Mouse (Mus musculus) cerebellum, adult 18-20 months (tissue): ENCODE data around the gene Nmd3.
A peak's percentile ranks its signal among the peaks of the same experiment; 100 is the strongest.

Source experiments
- DNase-seq, 2 experiments: peaks; one replicate each; pipeline ENCODE4 v3.0.0; 2021

Gene Nmd3

DNA sequence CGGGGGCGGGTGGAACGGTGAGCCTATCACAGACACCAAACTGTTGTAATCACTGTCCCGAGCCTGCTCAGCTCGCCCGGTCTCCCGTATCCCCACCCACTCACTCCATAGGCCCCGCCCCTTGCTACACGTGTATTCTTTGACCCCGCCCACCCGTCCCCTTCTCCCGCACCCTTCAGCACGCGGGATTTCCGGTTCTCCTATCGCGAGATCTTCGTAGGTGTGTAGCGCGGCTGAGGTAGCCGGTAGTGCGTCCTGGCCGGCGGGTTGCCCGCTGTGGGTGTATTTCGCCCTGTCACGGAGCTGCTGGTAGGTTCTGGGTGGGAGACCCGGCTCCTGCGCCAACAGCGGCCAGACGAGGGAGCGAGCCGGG, at the start of gene Nmd3:
Nmd3 (plus strand) TSS at position 172 of the 373 bp plus-strand sequence.
- DNase-seq = peak; percentile 87 to 90

DNA sequence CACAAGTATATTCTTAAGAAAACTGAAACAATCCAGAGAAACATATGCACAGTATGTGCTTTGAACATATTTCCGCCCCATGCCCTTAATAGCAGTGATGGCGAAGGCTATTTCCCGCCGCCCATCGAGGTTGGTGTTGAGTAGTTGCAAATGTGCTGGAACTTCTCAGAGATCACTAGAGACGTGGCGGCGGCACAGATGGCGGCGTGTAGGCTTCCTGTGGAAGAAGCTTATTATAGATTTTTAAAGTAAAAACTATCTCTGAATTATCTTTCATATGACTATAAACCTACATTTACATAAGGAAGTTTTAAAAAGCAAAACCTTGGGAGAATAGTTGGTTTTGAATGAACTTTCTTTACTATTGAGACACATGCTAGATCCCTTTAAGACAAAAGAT, 48.4 kb upstream of the Nmd3 start:
- DNase-seq = no peak

DNA sequence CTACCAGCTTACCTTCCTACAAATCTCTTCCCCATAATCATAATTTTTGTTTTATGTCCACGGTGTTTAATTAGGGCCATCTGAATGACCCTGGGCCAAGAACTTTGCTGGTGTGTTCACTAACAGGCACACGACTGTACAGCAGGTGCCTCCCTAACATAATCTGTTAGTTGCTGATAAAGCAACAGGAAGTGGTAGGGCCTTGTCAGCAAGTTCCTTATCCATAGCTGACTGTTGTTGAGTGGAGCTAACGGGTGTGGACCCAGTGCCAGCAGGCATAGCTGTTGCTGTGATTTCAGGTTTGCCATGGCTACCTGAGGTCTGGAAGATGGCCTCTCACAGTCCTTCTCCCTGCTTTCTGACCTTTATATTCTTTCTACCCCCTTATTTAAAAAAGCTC, 47.6 kb upstream of the Nmd3 start:
- DNase-seq = no peak

DNA sequence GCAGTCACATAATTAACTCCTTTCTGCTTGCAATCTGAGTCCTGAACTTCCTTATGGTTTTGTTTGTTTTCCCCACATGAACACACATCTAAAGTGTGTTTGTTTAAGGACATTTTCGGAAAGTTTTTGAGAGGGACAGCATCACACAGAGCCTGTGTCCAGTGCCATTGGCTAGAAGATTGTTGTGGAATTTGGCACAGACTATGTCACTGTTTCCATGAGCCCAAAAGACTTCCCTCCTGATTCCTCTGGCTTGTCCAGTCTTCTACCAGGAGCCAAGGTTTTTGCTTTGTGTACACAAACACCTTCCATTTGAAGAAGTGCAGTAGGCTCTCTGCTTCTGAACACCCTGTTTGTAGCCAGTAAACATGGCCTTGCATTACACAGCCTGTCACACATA, 32.0 kb upstream of the Nmd3 start:
- DNase-seq = no peak

DNA sequence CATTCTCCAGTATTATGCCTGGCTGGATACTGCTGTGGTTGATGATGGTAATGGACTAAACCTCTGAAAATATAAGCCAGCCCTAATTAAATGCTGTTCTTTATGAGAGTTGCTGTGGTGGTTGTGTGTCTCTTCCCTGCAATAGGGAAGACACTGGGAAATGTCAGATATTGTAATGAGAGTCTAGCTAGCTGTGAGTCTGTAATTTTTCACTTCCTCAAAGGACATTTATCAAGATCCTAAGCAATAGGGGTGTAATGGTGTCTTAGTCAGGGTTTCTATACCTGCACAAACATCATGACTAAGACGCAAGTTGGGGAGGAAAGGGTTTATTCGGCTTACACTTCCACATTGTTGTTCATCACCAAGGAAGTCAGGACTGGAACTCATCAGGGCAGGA, 30.8 kb upstream of the Nmd3 start:
- DNase-seq = no peak

- DNase-seq = no peak
Observed at GRCm38 (mm10) chr3:69699851-69700500, 21.8 kb upstream of the Nmd3 start.

DNA sequence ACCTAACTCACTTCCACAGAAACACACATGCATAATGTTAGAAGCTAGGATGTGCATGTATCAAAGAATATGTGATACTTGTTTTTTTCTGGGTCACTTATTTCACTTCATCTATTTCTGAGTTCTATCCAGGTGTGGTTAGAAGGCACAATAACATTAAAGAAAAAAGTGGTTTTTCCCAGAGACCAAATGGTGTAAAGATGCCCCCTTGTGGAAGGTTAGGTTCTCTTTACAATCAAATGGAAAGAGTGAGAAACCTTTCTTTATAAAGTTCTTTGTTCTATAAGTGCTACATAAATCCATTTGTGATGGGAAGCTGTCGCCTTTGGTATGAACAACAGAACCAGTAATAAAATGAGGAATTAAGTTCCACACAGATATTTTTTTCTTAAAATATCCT, 19.9 kb upstream of the Nmd3 start:
- no peak for DNase-seq

- no peak for DNase-seq
Observed at GRCm38 (mm10) chr3:69702421-69702820, 19.4 kb upstream of the Nmd3 start.

- DNase-seq = no peak
Observed at GRCm38 (mm10) chr3:69709043-69709929, 12.5 kb upstream of the Nmd3 start.

GRCm38 (mm10) chr3:69711907-69712600, 9.7 kb upstream of the Nmd3 start:
- DNase-seq = no peak

- no peak for DNase-seq
Observed at GRCm38 (mm10) chr3:69717476-69717875, 4.3 kb upstream of the Nmd3 start.

DNA sequence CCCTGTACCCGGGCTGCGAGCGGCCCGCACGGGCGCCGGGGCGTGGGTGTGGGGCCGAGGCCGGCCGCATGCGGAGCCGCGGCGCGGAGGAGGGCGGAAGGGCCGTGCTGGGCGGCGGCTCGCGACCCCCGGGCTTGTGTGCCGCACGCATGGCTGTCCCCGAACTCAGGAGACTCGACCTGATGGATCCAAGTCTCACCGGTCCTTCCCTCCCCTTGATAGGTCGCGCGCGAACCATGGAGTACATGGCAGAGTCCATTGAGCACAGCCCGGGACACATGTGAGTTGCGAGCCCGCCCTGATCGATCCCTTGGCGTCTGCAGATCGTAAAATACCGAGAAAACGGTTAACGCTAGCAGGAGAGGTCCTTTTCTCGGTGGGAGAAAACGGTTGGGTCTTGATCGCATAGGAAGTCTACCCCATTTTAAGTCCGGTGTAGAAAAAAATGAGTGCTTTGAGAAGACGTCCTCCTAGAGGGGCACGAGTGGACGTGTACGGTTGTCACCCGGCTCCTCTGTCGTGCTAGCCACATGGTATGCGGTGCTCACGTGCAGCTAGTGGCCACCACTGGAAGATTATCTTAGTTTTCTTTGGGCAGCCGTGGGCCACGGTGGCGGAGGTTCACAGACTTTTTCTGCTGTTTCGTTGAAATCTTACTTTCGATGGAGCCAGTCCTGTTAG, 542 bp downstream of the Nmd3 start:
- DNase-seq = peak; percentile 39 to 41

- DNase-seq = no peak
Observed at GRCm38 (mm10) chr3:69723161-69723560, 1.4 kb downstream of the Nmd3 start.

DNA sequence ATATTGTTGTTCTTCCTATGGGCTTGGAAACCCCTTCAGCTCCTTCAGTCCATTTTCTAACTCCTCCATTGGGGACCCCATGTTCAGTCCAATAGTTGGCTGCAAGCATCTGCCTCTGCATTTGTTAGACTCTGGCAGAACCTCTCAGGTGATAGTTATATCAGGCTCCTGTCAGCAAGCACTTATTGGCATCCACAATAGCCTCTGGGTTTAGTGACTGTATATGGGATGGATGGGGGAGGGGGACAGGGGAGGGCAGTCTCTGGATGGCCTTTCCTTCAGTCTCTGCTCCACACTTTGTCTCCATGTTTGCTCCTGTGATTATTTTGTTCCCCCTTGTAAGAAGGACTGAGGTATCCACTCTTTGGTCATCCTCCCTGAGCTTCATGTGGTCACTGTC, 9.1 kb downstream of the Nmd3 start:
- DNase-seq = no peak

GRCm38 (mm10) chr3:69733939-69734338, 12.2 kb downstream of the Nmd3 start:
- no peak for DNase-seq

DNA sequence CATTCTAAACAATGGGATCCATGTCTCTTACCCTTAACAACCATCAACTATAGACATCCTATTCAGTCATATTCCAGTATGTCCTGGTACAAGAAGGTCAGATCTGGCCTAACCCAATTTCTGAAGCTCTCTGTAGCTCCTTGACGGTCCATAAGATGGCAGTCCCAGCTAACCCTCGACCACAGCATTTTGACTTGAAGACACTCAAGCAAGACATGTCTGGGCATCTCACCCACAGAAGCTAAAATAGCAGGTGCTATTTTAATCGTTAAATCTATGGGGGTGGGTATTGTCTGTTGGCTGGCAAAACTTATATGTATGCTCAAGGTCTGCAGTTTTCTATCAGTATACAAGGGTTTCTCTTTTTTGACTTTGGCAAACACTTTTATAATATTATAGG, 33.4 kb downstream of the Nmd3 start:
- DNase-seq = peak in 1 of 2 experiments; percentile 21

DNA sequence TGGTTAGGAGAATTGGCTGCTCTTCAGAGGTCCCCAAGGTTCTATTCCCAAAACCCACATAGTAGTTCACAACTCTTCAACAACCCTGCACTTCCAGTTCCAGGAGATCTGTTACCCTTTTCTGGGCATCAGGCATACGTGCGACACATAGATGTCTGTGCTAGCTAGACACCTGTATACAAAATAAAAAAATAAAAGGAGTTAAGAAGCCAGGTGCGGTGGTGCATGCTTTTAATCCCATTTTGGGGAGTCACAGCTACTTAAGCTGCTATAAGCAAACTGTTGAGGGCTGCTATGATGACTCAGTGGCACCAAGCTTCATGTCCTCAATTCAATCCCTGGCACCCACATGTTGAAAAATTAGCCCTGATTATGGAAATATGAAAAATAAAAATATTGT, 34.2 kb downstream of the Nmd3 start:
- DNase-seq = no peak

- DNase-seq = peak; percentile 82 to 84
Observed at GRCm38 (mm10) chr3:69756499-69756898, 34.7 kb downstream of the Nmd3 start.

GRCm38 (mm10) chr3:69757456-69757855, 35.7 kb downstream of the Nmd3 start:
- DNase-seq = peak; percentile 20 to 34

- DNase-seq = peak; percentile 39 to 49
Observed at GRCm38 (mm10) chr3:69760081-69760480, 38.3 kb downstream of the Nmd3 start.

DNA sequence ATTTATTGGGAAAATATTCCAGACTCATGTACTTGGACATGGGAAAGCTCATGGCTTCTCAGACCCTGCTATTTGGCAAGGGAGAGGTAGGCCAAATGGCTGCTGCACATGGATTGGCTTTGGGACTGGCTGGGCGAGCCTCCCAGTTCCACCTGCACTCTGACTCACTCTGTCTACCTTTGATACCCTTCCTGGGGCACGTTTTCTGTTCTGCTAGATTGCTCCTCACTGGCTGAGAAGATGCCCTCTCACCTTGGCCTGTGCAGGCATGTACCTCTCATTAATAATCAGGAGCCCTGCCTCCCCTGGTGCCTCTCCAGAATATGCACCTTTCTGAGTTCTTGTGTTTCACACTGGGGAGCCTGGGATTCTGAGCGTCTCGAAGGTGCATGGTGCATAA, 39.4 kb downstream of the Nmd3 start:
- DNase-seq = peak; percentile 45 to 46

- DNase-seq = no peak
Observed at GRCm38 (mm10) chr3:69762838-69763368, 41.1 kb downstream of the Nmd3 start.
